Mouse (Mus musculus): ENCODE measurements at regions not wholly inside any gene's neighbourhood (a gene's known extent, or its start where the extent isn't known, plus 50 kb on each side); places are given as distances from the start of the nearest gene placed in this dataset.
A peak's percentile ranks its signal among the peaks of the same experiment; 100 is the strongest.

- Histone ChIP-seq H3K9me3 (replicated peaks; ENCODE audit: control insufficient read depth, low read length) (no peaks in the 10 kb centered on the region), H3K27ac (ENCODE audit: low read length) (no peak overlapping the region), H3K4me2 (ENCODE audit: low read depth, low read length) (no peak overlapping the region), H3K36me3 (ENCODE audit: control insufficient read depth, insufficient read depth, low read length) (no peaks in the 10 kb centered on the region), H3K27me3 (ENCODE audit: control insufficient read depth, insufficient read depth, low read length) (no peaks in the 10 kb centered on the region), H3K9ac (ENCODE audit: low read length) (no peak overlapping the region), H3K4me1 (ENCODE audit: control insufficient read depth, insufficient read depth, low read length) (no peaks in the 10 kb centered on the region), H3K4me3 (replicated peaks; ENCODE audit: low read length) (no peak overlapping the region)
- ATAC-seq (ENCODE audit: insufficient read depth, low FRiP score), result no peak
- 82% methylated on average over 8 of the region's 8 CpGs for WGBS
These were observed 358.9 kb upstream of the Actbl2 start for GRCm38 (mm10) chr13:110895900-110896299.

- ATAC-seq (ENCODE audit: insufficient read depth, low FRiP score), result no peak
- 51% methylated on average over 4 of the region's 4 CpGs for WGBS
- H3K4me2 ChIP-seq (ENCODE audit: low read depth, low read length), result no peak overlapping the region
These were observed 357.2 kb upstream of the Actbl2 start for GRCm38 (mm10) chr13:110897621-110898020.

GRCm38 (mm10) chr13:110902994-110903644 lies 351.7 kb upstream of the Actbl2 start:
- Histone ChIP-seq H3K4me3 (replicated peaks; ENCODE audit: low read length) (no peak overlapping the region), H3K4me1 (ENCODE audit: control insufficient read depth, insufficient read depth, low read length) (peaks cover 25% of the 10 kb centered on the region), H3K4me2 (ENCODE audit: low read depth, low read length) (no peak overlapping the region), H3K27ac (ENCODE audit: low read length) (peak overlapping the region; percentile 72), H3K27me3 (ENCODE audit: control insufficient read depth, insufficient read depth, low read length) (no peaks in the 10 kb centered on the region), H3K9me3 (replicated peaks; ENCODE audit: control insufficient read depth, low read length) (no peaks in the 10 kb centered on the region), H3K9ac (ENCODE audit: low read length) (no peak overlapping the region), H3K36me3 (ENCODE audit: control insufficient read depth, insufficient read depth, low read length) (no peaks in the 10 kb centered on the region)
- peak; percentile 89 for ATAC-seq (ENCODE audit: insufficient read depth, low FRiP score)
- 31% methylated on average over 7 of the region's 7 CpGs for WGBS

More at GRCm38 (mm10) chr13:110897621-110898020, 357.2 kb upstream of the Actbl2 start:
- Histone ChIP-seq H3K27me3 (ENCODE audit: control insufficient read depth, insufficient read depth, low read length) (no peaks in the 10 kb centered on the region), H3K27ac (ENCODE audit: low read length) (no peak overlapping the region), H3K4me3 (replicated peaks; ENCODE audit: low read length) (no peak overlapping the region), H3K9ac (ENCODE audit: low read length) (no peak overlapping the region), H3K9me3 (replicated peaks; ENCODE audit: control insufficient read depth, low read length) (no peaks in the 10 kb centered on the region), H3K36me3 (ENCODE audit: control insufficient read depth, insufficient read depth, low read length) (no peaks in the 10 kb centered on the region), H3K4me1 (ENCODE audit: control insufficient read depth, insufficient read depth, low read length) (peaks cover 6% of the 10 kb centered on the region)

DNA sequence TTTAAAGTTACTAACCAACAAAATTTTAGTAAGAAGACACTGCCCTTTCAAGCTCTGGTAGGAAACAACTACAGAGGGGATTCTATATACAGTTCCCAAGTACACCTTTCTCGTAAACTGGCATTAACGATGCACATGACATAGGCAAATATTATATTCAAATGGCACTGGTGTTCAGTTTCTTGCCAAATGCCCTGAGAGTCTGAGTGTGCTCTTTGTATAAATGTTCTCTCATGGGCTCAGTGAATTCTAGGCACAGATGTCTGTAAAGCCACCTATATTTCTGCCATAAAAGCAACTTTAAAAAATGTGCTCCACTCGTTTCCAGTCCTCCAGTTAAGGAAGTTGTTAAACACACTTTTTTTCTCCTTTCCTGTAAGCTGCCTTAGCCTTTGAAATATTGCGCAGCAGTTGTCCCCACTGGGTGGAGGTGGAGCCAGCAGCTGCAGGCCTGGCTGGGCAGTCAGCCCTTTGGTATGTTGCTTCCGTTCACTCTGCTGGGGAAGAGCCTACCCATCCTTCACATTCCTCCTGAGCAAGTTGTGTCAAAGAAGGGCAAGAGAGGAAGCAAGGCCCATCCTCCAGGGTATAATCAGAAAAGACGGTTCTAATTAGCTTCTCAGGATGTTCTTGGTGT lies 347.4 kb upstream of the Actbl2 start:
- no peak overlapping the region for H3K27ac ChIP-seq (ENCODE audit: low read length)
- WGBS, result 39% methylated on average over 6 of the region's 6 CpGs
- H3K4me3 ChIP-seq (replicated peaks; ENCODE audit: low read length), result no peak overlapping the region
- H3K4me1 ChIP-seq (ENCODE audit: control insufficient read depth, insufficient read depth, low read length), result peaks cover 21% of the 10 kb centered on the region
- ATAC-seq (ENCODE audit: insufficient read depth, low FRiP score), result peak; percentile 66; the same call in 1 of the 2 replicates
- no peaks in the 10 kb centered on the region for H3K9me3 ChIP-seq (replicated peaks; ENCODE audit: control insufficient read depth, low read length)
- no peaks in the 10 kb centered on the region for H3K36me3 ChIP-seq (ENCODE audit: control insufficient read depth, insufficient read depth, low read length)
- H3K27me3 ChIP-seq (ENCODE audit: control insufficient read depth, insufficient read depth, low read length), result no peaks in the 10 kb centered on the region
- no peak overlapping the region for H3K9ac ChIP-seq (ENCODE audit: low read length)
- no peak overlapping the region for H3K4me2 ChIP-seq (ENCODE audit: low read depth, low read length)

GRCm38 (mm10) chr13:110911866-110912265 lies 342.9 kb upstream of the Actbl2 start:
- Histone ChIP-seq H3K9me3 (replicated peaks; ENCODE audit: control insufficient read depth, low read length) (no peaks in the 10 kb centered on the region), H3K36me3 (ENCODE audit: control insufficient read depth, insufficient read depth, low read length) (no peaks in the 10 kb centered on the region), H3K27me3 (ENCODE audit: control insufficient read depth, insufficient read depth, low read length) (no peaks in the 10 kb centered on the region), H3K4me1 (ENCODE audit: control insufficient read depth, insufficient read depth, low read length) (peaks cover 5% of the 10 kb centered on the region; the same call in 1 of the 2 replicates), H3K4me3 (replicated peaks; ENCODE audit: low read length) (no peak overlapping the region), H3K9ac (ENCODE audit: low read length) (no peak overlapping the region), H3K27ac (ENCODE audit: low read length) (no peak overlapping the region), H3K4me2 (ENCODE audit: low read depth, low read length) (no peak overlapping the region)
- 76% methylated on average over 7 of the region's 7 CpGs for WGBS
- ATAC-seq (ENCODE audit: insufficient read depth, low FRiP score), result no peak

DNA sequence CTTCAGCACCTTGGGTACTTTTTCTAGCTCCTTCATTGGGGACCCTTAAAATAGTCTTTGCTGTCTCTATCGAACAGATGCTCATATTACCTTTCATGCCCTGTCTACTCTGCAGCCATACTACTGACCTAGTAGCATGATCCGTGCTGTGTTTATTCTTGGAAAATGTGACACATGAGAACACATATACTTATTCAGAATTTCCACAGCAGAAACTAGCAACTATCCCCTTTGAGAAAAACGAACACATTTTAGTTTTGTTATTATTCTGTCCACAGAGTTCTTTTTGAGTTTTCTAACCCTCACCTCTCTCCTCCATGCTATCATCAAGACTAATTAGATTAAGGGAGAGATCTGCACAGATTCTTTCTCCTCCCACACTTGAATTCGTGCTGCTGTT lies 341.6 kb upstream of the Actbl2 start:
- H3K9me3 ChIP-seq (replicated peaks; ENCODE audit: control insufficient read depth, low read length), result no peaks in the 10 kb centered on the region
- H3K4me1 ChIP-seq (ENCODE audit: control insufficient read depth, insufficient read depth, low read length), result no peaks in the 10 kb centered on the region
- H3K4me3 ChIP-seq (replicated peaks; ENCODE audit: low read length), result no peak overlapping the region
- H3K4me2 ChIP-seq (ENCODE audit: low read depth, low read length), result no peak overlapping the region
- no peak overlapping the region for H3K27ac ChIP-seq (ENCODE audit: low read length)
- H3K36me3 ChIP-seq (ENCODE audit: control insufficient read depth, insufficient read depth, low read length), result no peaks in the 10 kb centered on the region
- no peak overlapping the region for H3K9ac ChIP-seq (ENCODE audit: low read length)
- no peak for ATAC-seq (ENCODE audit: insufficient read depth, low FRiP score)
- no peaks in the 10 kb centered on the region for H3K27me3 ChIP-seq (ENCODE audit: control insufficient read depth, insufficient read depth, low read length)
- 72% methylated on average over 4 of the region's 4 CpGs for WGBS

- ATAC-seq (ENCODE audit: insufficient read depth, low FRiP score), result no peak
- WGBS, result 75% methylated on average over 5 of the region's 5 CpGs
- no peaks in the 10 kb centered on the region for H3K9me3 ChIP-seq (replicated peaks; ENCODE audit: control insufficient read depth, low read length)
- no peaks in the 10 kb centered on the region for H3K36me3 ChIP-seq (ENCODE audit: control insufficient read depth, insufficient read depth, low read length)
- no peak overlapping the region for H3K27ac ChIP-seq (ENCODE audit: low read length)
- H3K27me3 ChIP-seq (ENCODE audit: control insufficient read depth, insufficient read depth, low read length), result no peaks in the 10 kb centered on the region
- H3K4me3 ChIP-seq (replicated peaks; ENCODE audit: low read length), result no peak overlapping the region
- H3K9ac ChIP-seq (ENCODE audit: low read length), result no peak overlapping the region
- H3K4me2 ChIP-seq (ENCODE audit: low read depth, low read length), result no peak overlapping the region
- H3K4me1 ChIP-seq (ENCODE audit: control insufficient read depth, insufficient read depth, low read length), result no peaks in the 10 kb centered on the region
These were observed 341.1 kb upstream of the Actbl2 start for GRCm38 (mm10) chr13:110913687-110914086.

DNA sequence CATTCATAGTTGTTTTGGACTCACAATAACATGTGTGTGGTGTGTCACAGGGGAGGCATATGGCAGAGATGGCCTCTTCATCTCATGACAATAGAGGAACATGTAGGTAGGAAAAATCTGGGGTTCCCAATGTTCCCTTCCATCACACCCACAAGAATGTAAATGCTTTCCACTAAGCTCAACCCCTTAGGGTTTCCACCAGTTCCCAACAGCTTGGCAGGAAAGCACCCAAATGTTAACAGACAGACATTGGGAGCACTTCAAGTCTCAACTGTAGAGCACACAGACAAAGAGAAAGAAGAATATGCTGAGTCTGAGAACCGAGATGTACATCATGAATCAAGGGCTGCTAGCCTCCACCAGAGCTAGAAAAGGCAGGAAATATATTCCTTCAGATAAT lies 339.7 kb upstream of the Actbl2 start:
- 77% methylated on average over 1 of the region's 1 CpGs for WGBS
- Histone ChIP-seq H3K4me2 (ENCODE audit: low read depth, low read length) (no peak overlapping the region), H3K27me3 (ENCODE audit: control insufficient read depth, insufficient read depth, low read length) (no peaks in the 10 kb centered on the region), H3K36me3 (ENCODE audit: control insufficient read depth, insufficient read depth, low read length) (no peaks in the 10 kb centered on the region), H3K4me3 (replicated peaks; ENCODE audit: low read length) (no peak overlapping the region), H3K9ac (ENCODE audit: low read length) (no peak overlapping the region), H3K9me3 (replicated peaks; ENCODE audit: control insufficient read depth, low read length) (no peaks in the 10 kb centered on the region), H3K4me1 (ENCODE audit: control insufficient read depth, insufficient read depth, low read length) (no peaks in the 10 kb centered on the region), H3K27ac (ENCODE audit: low read length) (no peak overlapping the region)
- no peak for ATAC-seq (ENCODE audit: insufficient read depth, low FRiP score)

DNA sequence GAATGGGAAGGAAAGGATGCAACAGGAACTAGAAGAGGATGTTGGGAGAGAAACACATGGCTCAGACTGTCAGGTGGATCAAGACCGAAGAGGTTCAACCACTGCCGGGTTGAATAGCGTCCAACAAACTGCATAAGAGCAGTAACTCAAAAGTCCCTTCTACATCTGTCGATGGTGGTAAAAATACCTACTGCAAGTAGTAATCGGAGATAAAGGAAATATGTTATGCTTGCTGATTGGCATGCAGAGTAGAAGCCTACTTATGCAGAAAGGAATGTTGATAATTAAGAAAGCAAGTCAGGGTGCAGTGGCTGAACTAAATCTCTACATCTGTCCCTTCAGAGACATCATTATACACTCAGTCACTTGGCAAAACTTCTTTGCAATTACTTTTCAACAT lies 330.9 kb upstream of the Actbl2 start:
- Histone ChIP-seq H3K27me3 (ENCODE audit: control insufficient read depth, insufficient read depth, low read length) (no peaks in the 10 kb centered on the region), H3K9ac (ENCODE audit: low read length) (no peak overlapping the region), H3K36me3 (ENCODE audit: control insufficient read depth, insufficient read depth, low read length) (no peaks in the 10 kb centered on the region), H3K4me3 (replicated peaks; ENCODE audit: low read length) (no peak overlapping the region), H3K4me1 (ENCODE audit: control insufficient read depth, insufficient read depth, low read length) (no peaks in the 10 kb centered on the region), H3K27ac (ENCODE audit: low read length) (no peak overlapping the region), H3K4me2 (ENCODE audit: low read depth, low read length) (no peak overlapping the region), H3K9me3 (replicated peaks; ENCODE audit: control insufficient read depth, low read length) (no peaks in the 10 kb centered on the region)
- no peak for ATAC-seq (ENCODE audit: insufficient read depth, low FRiP score)
- WGBS, result 91% methylated on average over 5 of the region's 5 CpGs

Data from stomach, embryonic 16.5 days (tissue).